Mouse (Mus musculus): ENCODE data around the gene Alyref. TPM values are rescaled to one million over a fixed set of nuclear protein-coding genes. Genes with fewer than 3 reads are reported as not detected.

Alyref gene
- total and polyA plus RNA-seq, 3 experiments: 122 to 505 (median 280) TPM

DNA sequence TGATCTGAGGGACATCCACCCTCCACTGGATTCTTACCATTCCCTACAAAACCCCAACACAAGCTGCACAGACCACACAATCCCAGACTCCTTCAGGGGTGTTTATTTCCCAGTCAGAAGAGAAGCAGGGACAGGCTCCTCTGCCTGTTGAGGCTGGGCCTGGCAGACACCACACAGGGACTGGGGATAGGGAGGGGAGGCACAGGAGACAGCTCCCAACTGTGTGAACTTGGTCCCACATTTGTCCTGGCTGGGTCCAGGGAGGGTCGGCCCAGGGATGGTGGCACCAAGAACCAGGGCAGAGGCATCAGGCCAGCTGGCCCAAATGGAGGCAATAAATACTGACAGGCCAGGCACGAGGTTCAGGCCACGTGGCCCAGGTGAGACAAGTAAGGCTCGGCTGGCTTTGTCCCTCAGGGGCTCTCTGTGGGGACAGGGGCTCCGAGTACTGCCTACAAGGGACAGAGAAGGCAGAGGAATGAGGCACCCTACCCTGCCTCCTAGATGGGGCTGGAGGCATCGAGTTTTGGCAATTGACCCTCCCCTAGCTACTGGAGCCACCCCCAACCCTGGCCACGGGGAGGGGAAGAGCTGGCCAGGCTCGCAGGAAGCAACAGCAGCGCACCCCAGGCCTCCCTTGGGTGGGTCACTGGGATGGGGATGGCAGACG, 20.0 kb downstream of the Alyref start:
- Histone ChIP-seq H3K4me1 (ENCODE audit: insufficient read depth, low read depth, low read length) (peaks cover 69% of the 10 kb centered on the region), H3K36me3 (replicated peaks) (peaks cover 65% of the 10 kb centered on the region), H3K27me3 (ENCODE audit: insufficient read depth, low read length) (no peaks in the 10 kb centered on the region), H3K9me3 (replicated peaks) (no peaks in the 10 kb centered on the region), H3K4me3 (ENCODE audit: low read depth, low read length) (peak overlapping the region; percentile 81; the same call in 1 of the 2 replicates)
- no peak for DNase-seq (ENCODE audit: low spot score)
- no peak for ATAC-seq (ENCODE audit: extremely low read depth, insufficient number of reproducible peaks, low FRiP score, poor library complexity, severe bottlenecking)
- no peak for TF ChIP-seq GATA2 (IDR thresholded peaks at IDR 0.05; ENCODE audit: borderline replicate concordance, low read depth, low read length)

GRCm38 (mm10) chr11:120577211-120578023, 20.7 kb downstream of the Alyref start:
- TF ChIP-seq TAL1 (conservative IDR thresholded peaks at IDR 0.05; ENCODE audit: low read depth, low read length) (no peak), POLR2AphosphoS5 (IDR thresholded peaks at IDR 0.05; ENCODE audit: insufficient replicate concordance, low read depth, low read length) (no peak; the same call in 1 of the 2 replicates), GATA2 (IDR thresholded peaks at IDR 0.05; ENCODE audit: borderline replicate concordance, low read depth, low read length) (no peak), GATA1 (IDR thresholded peaks at IDR 0.05; ENCODE audit: borderline replicate concordance, low read length) (no peak), CTCF (IDR thresholded peaks at IDR 0.05; ENCODE audit: low read depth, low read length) (no peak)
- Histone ChIP-seq H3K4me3 (ENCODE audit: low read depth, low read length) (no peak overlapping the region), H3K36me3 (replicated peaks) (peaks cover 61% of the 10 kb centered on the region), H3K27me3 (ENCODE audit: insufficient read depth, low read length) (no peaks in the 10 kb centered on the region), H3K9me3 (replicated peaks) (no peaks in the 10 kb centered on the region), H3K4me1 (ENCODE audit: insufficient read depth, low read depth, low read length) (peaks cover 67% of the 10 kb centered on the region)
- DNase-seq (ENCODE audit: low spot score) (no peak), ATAC-seq (ENCODE audit: extremely low read depth, insufficient number of reproducible peaks, low FRiP score, poor library complexity, severe bottlenecking) (no peak)

DNA sequence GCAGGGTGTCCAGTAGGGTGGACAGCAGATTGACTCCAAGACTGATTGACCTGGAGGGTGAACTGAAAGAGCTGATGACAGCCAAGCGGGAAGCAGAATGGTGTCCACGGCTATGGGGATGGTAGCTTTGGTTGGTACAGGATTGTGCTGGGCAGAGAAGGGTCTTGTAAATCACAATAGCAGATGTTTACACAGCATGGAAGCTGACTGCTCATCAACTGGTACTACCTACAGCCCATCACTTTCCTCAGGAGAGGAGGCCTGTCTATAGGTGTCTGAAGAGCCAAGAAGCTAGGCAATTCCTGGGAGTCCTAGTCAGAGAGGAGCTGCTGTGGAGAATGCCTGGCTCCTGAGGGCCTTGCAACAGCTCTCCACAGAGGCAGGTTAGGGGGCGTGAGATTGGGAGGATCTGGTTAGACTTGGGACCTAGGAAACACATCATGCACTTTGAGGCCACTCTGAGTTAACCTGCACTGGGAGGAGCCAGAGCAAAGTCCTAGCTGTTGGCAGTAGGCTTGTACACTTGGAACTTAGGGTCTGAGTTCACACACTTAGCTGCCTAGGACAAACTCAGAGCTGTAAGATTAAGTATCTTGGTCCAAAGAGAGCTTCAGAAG, 21.7 kb downstream of the Alyref start:
- no peak overlapping the region for H3K4me3 ChIP-seq (ENCODE audit: low read depth, low read length)
- no peaks in the 10 kb centered on the region for H3K9me3 ChIP-seq (replicated peaks)
- H3K4me1 ChIP-seq (ENCODE audit: insufficient read depth, low read depth, low read length): peaks cover 67% of the 10 kb centered on the region
- no peak for TF ChIP-seq GATA2 (IDR thresholded peaks at IDR 0.05; ENCODE audit: borderline replicate concordance, low read depth, low read length)
- TF ChIP-seq POLR2AphosphoS5 (IDR thresholded peaks at IDR 0.05; ENCODE audit: insufficient replicate concordance, low read depth, low read length): no peak
- no peak for TF ChIP-seq TAL1 (conservative IDR thresholded peaks at IDR 0.05; ENCODE audit: low read depth, low read length)
- no peak for TF ChIP-seq GATA1 (IDR thresholded peaks at IDR 0.05; ENCODE audit: borderline replicate concordance, low read length)
- TF ChIP-seq CTCF (IDR thresholded peaks at IDR 0.05; ENCODE audit: low read depth, low read length): no peak
- no peak for DNase-seq (ENCODE audit: low spot score)
- H3K36me3 ChIP-seq (replicated peaks): peaks cover 59% of the 10 kb centered on the region
- ATAC-seq (ENCODE audit: extremely low read depth, insufficient number of reproducible peaks, low FRiP score, poor library complexity, severe bottlenecking): no peak
- no peaks in the 10 kb centered on the region for H3K27me3 ChIP-seq (ENCODE audit: insufficient read depth, low read length)

GRCm38 (mm10) chr11:120575940-120576339, 22.2 kb downstream of the Alyref start:
- ATAC-seq (ENCODE audit: extremely low read depth, insufficient number of reproducible peaks, low FRiP score, poor library complexity, severe bottlenecking) (no peak), DNase-seq (ENCODE audit: low spot score) (no peak)
- Histone ChIP-seq H3K27me3 (ENCODE audit: insufficient read depth, low read length) (no peaks in the 10 kb centered on the region), H3K9me3 (replicated peaks) (no peaks in the 10 kb centered on the region), H3K36me3 (replicated peaks) (peaks cover 64% of the 10 kb centered on the region), H3K4me3 (ENCODE audit: low read depth, low read length) (no peak overlapping the region), H3K4me1 (ENCODE audit: insufficient read depth, low read depth, low read length) (peaks cover 72% of the 10 kb centered on the region)
- TF ChIP-seq TAL1 (conservative IDR thresholded peaks at IDR 0.05; ENCODE audit: low read depth, low read length) (no peak), CTCF (IDR thresholded peaks at IDR 0.05; ENCODE audit: low read depth, low read length) (no peak), GATA2 (IDR thresholded peaks at IDR 0.05; ENCODE audit: borderline replicate concordance, low read depth, low read length) (no peak), GATA1 (IDR thresholded peaks at IDR 0.05; ENCODE audit: borderline replicate concordance, low read length) (no peak), POLR2AphosphoS5 (IDR thresholded peaks at IDR 0.05; ENCODE audit: insufficient replicate concordance, low read depth, low read length) (no peak)

DNA sequence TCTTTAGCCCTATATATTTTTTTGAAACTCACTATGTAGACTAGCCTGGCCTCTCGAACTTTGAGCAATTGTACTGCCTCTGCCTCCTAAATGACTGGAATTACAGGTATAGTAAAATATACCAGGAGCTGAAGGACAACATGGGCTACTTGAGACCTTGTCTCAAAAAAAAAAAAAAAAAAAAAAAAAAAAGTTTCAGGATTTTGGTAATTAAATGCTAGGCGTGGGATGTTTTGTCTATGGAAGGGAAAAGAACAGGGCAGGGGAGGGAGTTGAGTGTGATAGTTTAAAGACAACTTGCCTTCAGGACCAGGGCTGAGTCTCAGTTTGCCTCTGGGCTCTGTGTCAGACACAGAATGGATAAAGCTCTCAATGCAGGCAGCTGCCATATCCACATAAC, 23.1 kb downstream of the Alyref start:
- no peak for DNase-seq (ENCODE audit: low spot score)
- Histone ChIP-seq H3K4me1 (ENCODE audit: insufficient read depth, low read depth, low read length) (peaks cover 74% of the 10 kb centered on the region), H3K27me3 (ENCODE audit: insufficient read depth, low read length) (no peaks in the 10 kb centered on the region), H3K9me3 (replicated peaks) (no peaks in the 10 kb centered on the region), H3K36me3 (replicated peaks) (peaks cover 68% of the 10 kb centered on the region), H3K4me3 (ENCODE audit: low read depth, low read length) (no peak overlapping the region)
- no peak for TF ChIP-seq CTCF (IDR thresholded peaks at IDR 0.05; ENCODE audit: low read depth, low read length)
- ATAC-seq (ENCODE audit: extremely low read depth, insufficient number of reproducible peaks, low FRiP score, poor library complexity, severe bottlenecking): no peak

DNA sequence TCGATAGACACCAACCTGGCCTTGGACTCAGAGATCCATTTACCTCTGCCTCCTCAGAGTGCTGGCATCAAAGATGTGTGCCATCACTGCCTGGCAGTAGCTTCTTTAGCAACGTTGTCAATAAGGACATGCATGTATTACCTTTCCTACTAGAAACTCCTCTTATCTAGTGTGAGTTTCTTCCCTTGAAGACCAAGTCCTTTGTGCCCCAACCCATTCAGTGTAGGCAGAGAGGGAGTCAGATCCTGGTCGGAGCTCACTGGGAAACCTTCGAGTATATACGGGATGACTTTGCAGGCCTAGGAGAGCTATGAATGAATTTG, 23.9 kb downstream of the Alyref start:
- Histone ChIP-seq H3K4me1 (ENCODE audit: insufficient read depth, low read depth, low read length) (peaks cover 68% of the 10 kb centered on the region), H3K27me3 (ENCODE audit: insufficient read depth, low read length) (no peaks in the 10 kb centered on the region), H3K36me3 (replicated peaks) (peaks cover 63% of the 10 kb centered on the region), H3K9me3 (replicated peaks) (no peaks in the 10 kb centered on the region), H3K4me3 (ENCODE audit: low read depth, low read length) (peak overlapping the region; percentile 97)
- DNase-seq (ENCODE audit: low spot score) (no peak), ATAC-seq (ENCODE audit: extremely low read depth, insufficient number of reproducible peaks, low FRiP score, poor library complexity, severe bottlenecking) (no peak)
- TF ChIP-seq GATA2 (IDR thresholded peaks at IDR 0.05; ENCODE audit: borderline replicate concordance, low read depth, low read length): no peak
- TF ChIP-seq TAL1 (conservative IDR thresholded peaks at IDR 0.05; ENCODE audit: low read depth, low read length): no peak
- TF ChIP-seq CTCF (IDR thresholded peaks at IDR 0.05; ENCODE audit: low read depth, low read length): no peak
- TF ChIP-seq POLR2AphosphoS5 (IDR thresholded peaks at IDR 0.05; ENCODE audit: insufficient replicate concordance, low read depth, low read length): no peak
- TF ChIP-seq GATA1 (IDR thresholded peaks at IDR 0.05; ENCODE audit: borderline replicate concordance, low read length): no peak
